Mouse (Mus musculus): ENCODE measurements around the gene Slc13a3.

Slc13a3 gene

GRCm38 (mm10) chr2:165475850-165476249, 2.8 kb upstream of the Slc13a3 start:
- no peak for DNase-seq (ENCODE audit: low read depth, low spot score)

- DNase-seq (ENCODE audit: low read depth, low spot score) = no peak
Observed at GRCm38 (mm10) chr2:165475412-165475811, 2.4 kb upstream of the Slc13a3 start.

GRCm38 (mm10) chr2:165471943-165472342, 1.1 kb downstream of the Slc13a3 start:
- no peak for DNase-seq (ENCODE audit: low read depth, low spot score)

GRCm38 (mm10) chr2:165470167-165470566, 2.9 kb downstream of the Slc13a3 start:
- DNase-seq (ENCODE audit: low read depth, low spot score) = peak; percentile 44

GRCm38 (mm10) chr2:165467824-165468452, 5.1 kb downstream of the Slc13a3 start:
- DNase-seq (ENCODE audit: low read depth, low spot score) = no peak

- no peak for DNase-seq (ENCODE audit: low read depth, low spot score)
Observed at GRCm38 (mm10) chr2:165459663-165460062, 13.4 kb downstream of the Slc13a3 start.

GRCm38 (mm10) chr2:165458189-165458588, 14.8 kb downstream of the Slc13a3 start:
- no peak for DNase-seq (ENCODE audit: low read depth, low spot score)

GRCm38 (mm10) chr2:165456710-165457109, 16.3 kb downstream of the Slc13a3 start:
- peak; percentile 53 for DNase-seq (ENCODE audit: low read depth, low spot score)

GRCm38 (mm10) chr2:165452730-165453693, 20.0 kb downstream of the Slc13a3 start:
- no peak for DNase-seq (ENCODE audit: low read depth, low spot score)

GRCm38 (mm10) chr2:165448475-165448874, 24.6 kb downstream of the Slc13a3 start:
- DNase-seq (ENCODE audit: low read depth, low spot score) = no peak

- no peak for DNase-seq (ENCODE audit: low read depth, low spot score)
Observed at GRCm38 (mm10) chr2:165444861-165445260, 28.2 kb downstream of the Slc13a3 start.

GRCm38 (mm10) chr2:165442981-165443380, 30.0 kb downstream of the Slc13a3 start:
- no peak for DNase-seq (ENCODE audit: low read depth, low spot score)

- DNase-seq (ENCODE audit: low read depth, low spot score) = no peak
Observed at GRCm38 (mm10) chr2:165441613-165442012, 31.4 kb downstream of the Slc13a3 start.

- DNase-seq (ENCODE audit: low read depth, low spot score) = no peak
Observed at GRCm38 (mm10) chr2:165439613-165440012, 33.4 kb downstream of the Slc13a3 start.

- DNase-seq (ENCODE audit: low read depth, low spot score) = no peak
Observed at GRCm38 (mm10) chr2:165438881-165439280, 34.1 kb downstream of the Slc13a3 start.

GRCm38 (mm10) chr2:165428694-165429093, 44.3 kb downstream of the Slc13a3 start:
- DNase-seq (ENCODE audit: low read depth, low spot score) = no peak

GRCm38 (mm10) chr2:165420195-165420594, 52.8 kb downstream of the Slc13a3 start:
- no peak for DNase-seq (ENCODE audit: low read depth, low spot score)

GRCm38 (mm10) chr2:165419670-165420111, 53.3 kb downstream of the Slc13a3 start:
- no peak for DNase-seq (ENCODE audit: low read depth, low spot score)

GRCm38 (mm10) chr2:165418577-165418976, 54.5 kb downstream of the Slc13a3 start:
- no peak for DNase-seq (ENCODE audit: low read depth, low spot score)

- DNase-seq (ENCODE audit: low read depth, low spot score) = no peak
Observed at GRCm38 (mm10) chr2:165417291-165417690, 55.7 kb downstream of the Slc13a3 start.

GRCm38 (mm10) chr2:165415795-165416194, 57.2 kb downstream of the Slc13a3 start:
- no peak for DNase-seq (ENCODE audit: low read depth, low spot score)

GRCm38 (mm10) chr2:165415141-165415721, 57.8 kb downstream of the Slc13a3 start:
- DNase-seq (ENCODE audit: low read depth, low spot score) = no peak
